Mouse (Mus musculus) left cerebral cortex, adult 8-10 months (tissue): ENCODE measurements around the gene Syne2. TPM values are rescaled to one million over a fixed set of nuclear protein-coding genes. Genes with fewer than 3 reads are reported as not detected.

Experiments
- DNase-seq, 2 experiments: peaks; one replicate each; pipeline ENCODE4 v3.0.0; 2022; ENCODE audit warnings: low spot score in 2 of 2
- total RNA-seq, 4 experiments: library from RNA; stranded (reverse); gene quantifications; 2 replicates each; pipeline ENCODE4 v1.2.4; 2022

The Syne2 gene
- total RNA-seq, 4 experiments from 2014 or later, result 23.1 to 27.7 (median 25.7) TPM

DNA sequence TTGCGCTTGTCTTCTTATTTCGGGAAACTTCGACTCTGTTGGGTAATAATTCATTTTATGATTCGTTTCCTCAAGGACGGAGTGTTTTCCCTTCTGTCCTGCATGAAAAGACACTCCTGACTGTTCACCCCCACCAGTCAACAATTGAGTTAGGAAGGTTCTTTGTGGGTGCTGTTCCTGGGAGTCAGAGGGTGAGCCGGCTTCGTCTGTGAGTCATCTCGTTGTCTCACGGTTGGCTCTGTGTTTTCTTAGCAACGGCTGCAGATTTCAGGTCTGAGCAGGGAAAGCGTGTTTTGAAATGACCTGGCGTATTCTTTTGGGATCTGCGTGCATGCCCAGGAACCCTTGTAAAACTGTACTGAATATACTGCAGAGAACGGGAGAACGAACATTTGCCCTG is 9.8 kb downstream of the Syne2 start:
- no peak for DNase-seq

DNA sequence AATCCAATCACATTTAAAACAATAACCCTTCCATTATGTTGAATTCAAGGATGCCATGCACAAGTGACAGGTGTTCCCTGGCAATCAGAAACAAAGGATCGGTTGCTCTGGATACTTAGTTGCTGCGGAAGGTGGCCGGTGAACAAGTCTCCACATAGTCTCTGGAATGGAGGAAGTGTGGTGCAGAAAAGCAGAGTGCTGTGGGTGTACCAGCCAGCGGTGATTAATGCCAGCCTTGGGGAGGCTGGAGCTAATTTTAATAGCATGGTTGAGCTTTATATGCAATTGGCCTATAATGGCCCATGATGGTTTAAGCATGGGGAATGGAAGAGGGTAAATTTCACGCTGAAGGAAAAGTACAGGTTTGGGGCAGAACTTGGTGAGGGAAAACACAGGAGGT is 11.7 kb downstream of the Syne2 start:
- DNase-seq, result no peak

DNA sequence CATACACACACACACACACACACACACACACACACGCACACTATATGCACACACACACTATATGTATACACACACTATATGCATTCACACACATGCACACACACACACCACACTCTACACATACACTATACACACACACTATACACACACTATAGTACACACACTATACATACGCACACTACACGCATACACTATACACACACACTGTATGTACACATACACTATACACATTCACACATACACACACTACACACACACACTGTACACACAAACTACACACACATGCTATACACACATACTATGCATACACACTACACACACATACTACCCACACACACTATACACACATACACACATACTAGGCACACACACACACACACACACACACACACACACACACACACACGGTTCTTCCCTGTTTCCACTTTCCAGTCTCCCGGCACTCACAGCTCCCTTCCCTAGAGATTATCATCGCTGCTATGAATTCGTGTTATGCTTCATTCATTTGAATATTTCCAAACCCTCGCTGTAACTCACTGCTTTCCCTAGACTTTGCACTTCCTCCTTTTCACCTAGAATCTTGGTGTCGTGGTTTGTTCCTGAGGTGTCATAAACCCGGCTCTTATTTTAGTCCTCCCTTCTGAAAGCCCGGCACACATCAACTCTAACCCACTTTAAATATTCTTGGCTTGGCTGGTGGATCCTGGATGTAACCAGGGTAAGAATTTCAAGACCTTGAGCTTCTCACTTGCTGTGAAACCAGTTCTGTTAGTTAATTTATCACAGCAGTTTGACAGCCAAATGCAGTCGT is 15.4 kb downstream of the Syne2 start:
- DNase-seq, result no peak

DNA sequence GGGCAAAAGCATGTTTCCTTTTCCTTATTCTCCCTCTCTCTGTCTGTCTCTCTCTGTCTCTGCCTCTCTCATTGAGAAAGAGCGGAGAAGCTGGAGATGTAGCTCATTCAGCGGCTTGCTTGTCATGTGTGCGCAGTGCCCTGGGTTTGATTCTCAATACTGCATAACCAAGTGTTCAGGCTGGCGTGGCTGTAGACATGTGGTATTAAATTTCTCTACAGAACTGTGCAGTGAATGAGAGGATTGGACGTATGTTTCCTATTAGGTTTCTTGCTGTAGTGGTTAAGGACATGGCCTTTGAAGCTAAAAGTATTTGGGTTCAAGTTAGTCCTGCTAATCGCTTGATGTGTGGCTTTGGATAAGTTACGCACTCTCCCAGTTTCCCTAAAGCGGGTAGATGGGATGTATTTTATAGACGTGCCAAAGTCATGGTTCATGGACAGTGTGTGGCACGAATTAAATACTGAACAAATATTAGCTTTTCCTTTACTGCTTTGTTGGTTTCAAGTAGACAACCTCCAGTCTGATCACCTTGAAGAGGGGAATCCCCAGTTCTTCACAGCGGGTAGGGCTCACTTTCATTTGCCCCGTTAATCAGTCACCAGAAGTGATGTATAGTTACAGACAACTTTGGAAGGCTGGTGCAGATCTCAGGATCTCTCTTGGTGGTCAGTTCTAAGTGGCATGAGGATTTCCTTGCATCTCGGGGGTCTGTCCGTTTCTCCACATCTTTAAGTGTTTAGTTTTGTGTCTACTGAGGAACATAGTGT is 16.2 kb downstream of the Syne2 start:
- no peak for DNase-seq

DNA sequence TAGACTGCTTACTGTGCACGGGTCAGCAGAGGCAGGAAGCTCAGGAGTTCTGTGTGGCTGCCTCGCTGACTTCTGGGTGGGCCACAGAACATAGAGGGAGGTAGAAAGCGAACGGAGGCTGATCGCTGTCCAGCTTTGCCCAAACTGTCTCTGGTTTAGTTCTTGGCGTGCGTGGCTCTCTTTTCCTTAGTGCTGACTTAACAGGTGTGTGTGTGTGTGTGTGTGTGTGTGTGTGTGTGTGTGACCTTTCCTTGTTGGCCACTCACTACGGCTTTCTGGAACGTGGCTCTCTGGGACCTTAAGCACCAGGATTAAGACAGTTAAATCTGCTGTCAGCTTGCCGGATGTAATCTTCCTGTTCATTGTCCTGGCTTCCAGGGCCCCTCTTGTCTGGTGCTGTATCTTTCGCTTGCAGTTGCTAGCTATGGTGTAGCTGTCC is 18.6 kb downstream of the Syne2 start:
- no peak for DNase-seq

DNA sequence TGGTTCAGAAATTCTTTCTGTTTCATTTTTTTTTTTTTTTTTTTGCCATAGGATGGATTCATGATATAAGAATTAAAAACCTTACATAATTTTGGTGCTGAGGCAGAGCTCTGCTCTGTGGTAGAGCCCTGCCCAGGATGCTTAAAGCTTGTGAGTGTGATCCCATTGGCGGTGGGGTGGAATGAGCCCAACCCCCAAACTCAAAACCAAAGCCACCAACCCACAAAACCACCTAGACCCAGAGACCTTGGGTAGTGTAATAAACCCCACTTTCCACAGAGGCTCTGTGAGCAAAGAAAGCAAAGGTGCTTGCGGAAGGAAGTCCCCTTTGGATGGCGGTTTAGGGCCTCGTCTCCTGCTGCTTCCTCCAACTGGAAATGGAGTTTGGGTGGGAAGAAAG is 19.5 kb downstream of the Syne2 start:
- DNase-seq, result no peak

DNA sequence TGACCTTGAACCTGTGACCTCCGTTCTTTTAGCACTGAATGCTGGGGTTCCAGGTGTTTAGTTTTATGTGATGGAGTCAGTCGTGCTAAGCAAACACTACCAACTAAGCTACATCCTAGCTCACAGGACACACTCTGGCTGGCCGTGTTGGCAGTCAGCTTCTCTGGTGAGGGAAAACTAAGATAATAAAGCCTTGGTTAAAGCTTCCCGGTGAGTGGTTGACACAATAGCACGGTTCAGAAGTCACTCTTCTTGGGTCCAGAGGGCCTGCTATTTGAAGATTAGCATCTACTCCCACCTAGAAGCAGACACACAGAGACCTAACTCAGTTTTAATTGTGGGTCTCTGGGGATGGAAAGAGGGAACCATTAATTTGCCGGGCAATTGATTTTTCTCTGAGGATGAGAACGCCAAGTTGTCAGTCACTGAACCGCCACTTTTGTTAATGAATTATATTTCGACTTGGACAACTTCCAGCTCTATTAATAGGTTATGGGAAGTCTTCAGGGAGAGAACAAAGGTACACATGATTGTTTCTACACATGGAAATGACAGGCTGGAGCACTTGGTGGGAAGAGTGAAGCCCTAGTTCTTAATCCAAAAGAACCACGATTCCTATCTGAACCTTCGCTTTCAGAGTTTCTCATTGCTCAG is 21.3 kb downstream of the Syne2 start:
- no peak for DNase-seq

DNA sequence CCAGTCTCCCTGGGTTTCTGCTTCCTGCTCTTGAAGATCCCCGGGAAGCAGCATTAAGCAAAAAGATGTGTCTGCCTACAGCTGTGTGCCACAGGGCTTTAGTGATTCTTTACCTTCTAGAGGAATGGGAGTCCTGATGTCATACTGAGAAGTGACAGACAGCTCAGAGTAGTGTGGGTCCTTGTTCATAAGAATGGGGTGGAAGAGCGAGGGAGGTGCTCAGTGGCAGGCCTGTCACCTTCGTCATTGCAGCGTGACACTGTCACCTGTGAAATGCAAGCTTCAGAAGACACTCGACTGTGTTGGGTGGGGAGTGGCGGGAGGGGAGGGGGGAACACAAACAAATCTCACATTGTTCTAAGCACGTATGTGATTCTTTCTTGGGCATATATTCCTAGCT is 23.2 kb downstream of the Syne2 start:
- DNase-seq, result no peak

DNA sequence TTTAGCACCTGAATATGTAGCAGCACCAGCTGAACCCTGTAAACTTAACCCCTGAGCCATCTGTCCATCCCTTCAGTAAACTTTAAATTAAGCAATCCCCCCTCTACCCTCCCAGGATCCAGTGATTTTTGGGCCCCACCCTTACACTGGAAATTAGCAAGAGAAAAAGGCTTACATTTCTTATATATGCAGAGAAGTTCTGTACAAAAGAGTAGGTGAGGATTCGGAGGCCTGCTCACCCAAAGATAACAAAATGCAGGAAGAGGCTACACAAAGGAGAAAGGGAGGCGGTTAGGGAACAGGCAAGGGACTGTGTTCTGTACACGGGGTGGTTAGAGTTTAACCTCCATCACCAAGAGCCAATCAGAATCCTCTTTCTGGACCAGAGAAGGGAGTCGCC is 26.4 kb downstream of the Syne2 start:
- no peak for DNase-seq

DNA sequence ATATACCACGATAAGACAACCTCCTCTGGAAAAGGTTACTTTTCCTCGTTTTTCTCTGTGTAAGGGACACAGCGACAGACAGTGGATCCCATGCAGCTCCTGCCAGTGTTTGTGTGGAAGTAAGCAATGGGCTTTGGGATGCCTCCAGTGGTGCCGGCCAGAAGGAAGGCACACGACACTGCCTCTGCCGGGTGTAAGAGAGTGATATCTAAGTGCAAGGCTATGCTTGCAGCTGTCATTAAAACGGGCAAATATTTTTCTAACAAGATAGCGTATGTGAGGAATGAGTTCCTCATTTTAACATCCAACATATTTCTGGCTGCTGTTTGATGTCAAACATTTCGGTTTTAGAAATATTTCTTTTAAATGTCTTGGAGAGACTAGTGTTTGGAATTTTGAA is 27.1 kb downstream of the Syne2 start:
- DNase-seq, result no peak

DNA sequence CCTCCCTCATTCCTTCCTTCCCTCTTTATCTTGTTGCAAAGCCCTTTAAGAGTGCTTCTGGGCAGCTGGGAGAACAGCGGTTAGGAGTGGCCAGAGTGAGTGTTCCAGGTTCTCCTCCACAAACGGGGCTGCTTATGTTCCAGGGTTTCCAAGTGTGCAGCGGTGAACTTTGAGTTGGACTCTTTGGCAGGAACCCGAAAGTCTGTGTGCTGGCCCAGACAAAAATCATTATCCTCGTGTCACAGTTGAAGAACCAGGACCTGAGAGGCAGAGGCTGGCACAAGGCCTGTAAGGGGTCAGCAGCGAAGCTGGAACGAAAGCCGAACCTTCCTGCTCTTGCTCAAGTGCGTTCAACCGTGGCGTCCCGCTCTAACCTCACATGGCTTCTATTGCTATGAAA is 28.6 kb downstream of the Syne2 start:
- no peak for DNase-seq

DNA sequence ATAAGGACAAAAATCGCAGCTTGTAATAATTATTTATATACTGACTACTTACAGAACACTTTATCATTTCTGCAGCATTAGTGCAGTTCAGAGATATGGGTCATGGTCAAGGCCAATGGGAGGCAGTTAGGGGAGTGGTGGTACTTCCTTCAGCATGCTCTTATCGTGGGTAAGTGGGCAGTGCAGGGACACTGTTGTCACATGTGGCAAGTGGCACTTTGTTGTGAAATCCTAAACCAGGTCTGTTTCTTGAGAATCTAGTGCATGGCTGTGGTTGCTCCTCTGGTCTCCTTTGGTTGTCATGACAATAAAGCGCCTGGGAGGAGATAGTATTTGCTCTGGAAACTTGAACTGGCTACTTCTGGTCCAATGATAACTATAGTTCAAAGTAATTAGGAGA is 32.3 kb downstream of the Syne2 start:
- DNase-seq, result no peak

DNA sequence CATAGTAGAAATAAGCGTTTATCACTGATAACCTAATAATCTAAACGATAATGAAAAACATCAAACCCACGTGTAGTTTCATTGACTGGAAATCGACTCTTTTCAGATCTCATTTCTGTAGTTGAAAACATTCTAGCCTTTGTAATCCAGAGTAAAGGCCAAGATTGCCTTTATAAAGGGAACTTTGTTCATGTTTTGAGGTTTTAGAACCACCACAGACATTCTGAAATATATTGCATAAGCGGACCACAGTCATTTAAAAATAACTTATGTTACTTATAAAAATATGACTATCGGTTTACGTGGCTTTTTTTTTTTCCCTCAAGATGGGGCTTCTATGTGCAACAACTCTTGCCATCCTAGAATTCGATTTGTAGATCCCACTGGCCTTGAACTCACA is 33.5 kb downstream of the Syne2 start:
- DNase-seq, result no peak

DNA sequence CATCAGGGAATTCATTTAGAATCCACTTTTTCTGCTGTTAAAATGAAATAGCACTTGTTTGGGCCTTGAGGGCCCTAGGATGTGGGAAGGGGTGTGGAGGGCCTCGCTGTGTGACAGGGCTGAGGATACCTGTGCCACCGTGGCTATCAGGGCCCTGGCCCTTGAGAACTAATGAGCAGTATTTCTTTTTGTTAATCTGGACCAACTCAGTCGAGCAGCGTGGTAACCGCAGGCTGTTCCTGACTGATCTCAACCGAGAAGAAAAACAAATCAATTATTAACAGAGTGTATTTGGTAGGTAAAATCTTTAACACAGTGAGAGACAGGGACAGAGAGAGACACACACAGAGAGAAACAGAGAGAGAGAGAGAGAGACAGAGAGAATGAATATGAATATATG is 34.5 kb downstream of the Syne2 start:
- DNase-seq, result no peak

DNA sequence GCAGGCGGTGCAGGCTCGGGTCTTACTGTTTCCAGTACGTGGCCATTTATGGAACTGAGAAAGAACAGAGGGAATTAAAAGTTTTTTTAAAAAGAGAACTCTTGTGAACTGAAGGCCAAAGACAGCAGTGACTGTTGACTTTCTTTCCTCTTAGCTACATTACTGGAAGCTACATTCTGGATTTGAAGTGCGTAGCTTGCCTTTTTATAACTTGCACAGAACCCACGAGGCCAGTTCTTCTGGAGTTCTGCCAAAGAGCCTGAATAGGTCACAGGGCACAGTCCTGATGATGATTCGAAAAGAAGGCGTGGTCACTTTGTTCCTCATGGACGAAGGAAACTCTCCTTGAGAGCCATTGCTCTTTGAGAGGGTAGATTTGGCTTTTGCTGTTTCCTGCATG is 35.6 kb downstream of the Syne2 start:
- DNase-seq, result no peak

DNA sequence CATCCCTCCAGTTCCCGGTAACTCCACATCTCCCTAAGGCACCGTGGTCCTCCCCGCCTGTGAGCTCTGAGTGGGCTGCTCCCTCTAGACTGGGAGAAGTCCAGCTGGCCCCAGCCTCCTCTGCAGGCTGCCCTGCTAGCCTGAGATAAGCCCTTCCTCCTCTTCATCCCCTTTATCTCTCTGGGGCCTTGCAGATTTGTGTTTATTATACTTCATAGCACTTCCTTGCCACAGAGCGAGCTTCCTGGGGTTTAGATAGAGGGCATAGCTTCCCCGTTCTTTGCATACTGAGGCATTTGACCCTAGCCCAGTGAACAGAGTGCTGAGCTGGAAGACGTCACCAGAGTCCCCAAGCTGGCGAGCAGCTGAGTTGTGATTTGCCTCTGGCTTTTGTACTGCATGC is 37.1 kb downstream of the Syne2 start:
- DNase-seq, result no peak

DNA sequence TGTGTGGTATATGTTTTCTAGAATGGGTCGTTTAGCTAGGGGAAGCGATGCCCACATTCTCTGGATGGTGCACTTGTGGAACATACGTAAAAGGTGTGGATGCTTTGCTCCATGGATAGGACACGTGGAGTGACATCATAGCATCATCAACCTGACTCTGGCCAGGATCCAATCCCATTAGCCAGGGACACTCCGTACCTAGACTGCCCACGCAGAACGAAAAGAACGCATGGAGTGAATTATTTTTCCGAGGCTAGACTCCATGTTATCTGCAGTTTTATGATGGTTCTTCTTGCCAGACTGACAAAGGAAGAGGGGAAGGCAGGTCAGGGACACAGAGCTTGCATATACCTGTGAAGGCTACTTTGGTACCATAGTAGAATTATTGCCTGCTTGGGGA is 37.7 kb downstream of the Syne2 start:
- no peak for DNase-seq

DNA sequence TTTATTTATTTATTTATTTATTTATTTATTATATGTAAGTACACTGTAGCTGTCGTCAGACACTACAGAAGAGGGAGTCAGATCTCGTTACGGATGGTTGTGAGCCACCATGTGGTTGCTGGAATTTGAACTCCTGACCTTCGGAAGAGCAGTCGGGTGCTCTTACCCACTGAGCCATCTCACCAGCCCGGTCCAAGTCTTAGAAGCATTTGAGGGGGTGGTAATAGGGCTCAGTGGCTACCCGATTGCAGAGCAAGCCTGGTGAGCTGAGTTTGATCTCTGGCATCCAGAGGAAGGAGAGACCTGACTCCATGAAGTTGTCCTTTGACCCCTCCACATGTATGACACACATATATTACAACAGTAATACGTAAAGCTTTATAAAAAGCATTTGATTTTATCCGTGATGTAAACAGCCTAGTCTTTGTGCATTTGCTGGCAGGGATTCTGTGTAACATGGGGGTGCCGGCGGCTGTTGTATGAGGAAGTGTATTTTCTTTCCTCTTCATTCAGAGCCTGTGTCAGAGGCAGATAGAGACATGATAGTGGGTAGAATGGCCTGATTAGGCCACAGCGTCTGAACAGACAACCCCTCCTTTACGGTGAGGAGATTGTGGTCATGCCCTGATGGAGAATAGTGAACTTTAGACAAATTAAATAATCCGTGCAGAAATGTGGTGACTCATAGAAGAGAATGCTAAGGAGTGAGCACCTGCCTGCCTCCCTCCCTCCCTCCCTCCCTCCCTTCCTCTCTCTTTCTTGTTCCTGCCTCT is 38.3 kb downstream of the Syne2 start:
- no peak for DNase-seq

DNA sequence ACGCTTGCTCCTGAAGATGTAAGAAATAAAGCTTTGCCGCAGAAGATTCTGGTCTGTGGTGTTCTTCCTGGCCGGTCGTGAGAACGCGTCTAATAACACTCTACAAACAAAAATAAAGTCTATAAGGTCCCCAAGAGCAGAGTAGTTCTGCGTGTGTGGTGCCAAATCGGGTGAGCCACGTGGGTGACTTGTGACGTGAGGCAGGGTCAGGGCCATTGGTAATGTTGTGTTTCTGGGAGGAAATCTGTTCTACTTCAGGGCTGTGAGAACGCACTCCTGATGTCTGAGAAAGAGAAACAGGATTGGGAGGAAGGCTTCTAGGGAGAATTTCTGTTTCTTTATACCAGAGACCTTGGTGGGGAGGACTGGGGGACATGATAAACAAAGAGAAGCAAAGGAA is 42.0 kb downstream of the Syne2 start:
- no peak for DNase-seq

DNA sequence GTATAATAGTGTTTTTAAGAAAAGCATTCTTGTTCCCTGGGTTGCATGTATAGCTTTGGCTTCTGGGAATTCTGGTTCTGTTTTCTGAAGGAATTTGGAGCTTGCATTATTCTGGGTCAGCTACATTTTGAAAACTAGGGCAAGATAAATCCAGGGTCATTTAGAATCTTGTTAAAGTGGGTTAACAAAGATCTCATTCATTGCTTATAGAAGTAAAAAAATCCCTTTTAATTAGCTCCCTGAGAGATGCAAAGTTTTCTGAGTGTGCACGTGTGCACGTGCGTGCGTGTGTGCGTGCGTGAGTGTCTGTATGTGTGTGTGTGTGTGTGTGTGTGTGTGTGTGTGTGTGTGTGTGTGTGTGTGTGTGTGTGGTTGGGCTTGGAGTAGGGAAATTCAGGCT is 42.9 kb downstream of the Syne2 start:
- DNase-seq, result no peak

DNA sequence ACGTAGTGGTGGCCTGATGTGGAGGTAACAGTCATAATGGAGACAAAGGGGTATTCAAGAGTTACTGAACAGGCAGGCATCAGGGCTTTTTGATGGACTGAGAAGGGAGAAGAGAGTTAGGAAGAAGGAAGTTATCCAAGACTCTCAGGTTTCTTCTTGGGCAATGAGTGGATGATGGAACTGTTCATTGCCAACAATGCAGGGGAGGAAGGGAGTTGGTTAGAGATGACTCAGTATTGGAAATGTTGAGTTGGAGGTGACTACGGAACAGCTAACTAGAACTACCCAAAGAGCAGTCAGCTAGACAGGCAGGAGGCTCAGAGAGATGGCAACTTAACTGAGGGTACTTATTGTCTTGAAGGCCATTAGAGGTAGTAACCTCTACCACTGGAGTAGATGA is 47.2 kb downstream of the Syne2 start:
- no peak for DNase-seq
